Mouse (Mus musculus) E14TG2a.4 (cell line): ENCODE results near the gene Nexn.

ENCODE experiments used
- CTCF ChIP-seq: conservative IDR thresholded peaks from 2 replicates; pipeline ENCODE4 v1.5.1; 2014; ENCODE audit warnings: low read length
- NANOG ChIP-seq: IDR thresholded peaks from 2 replicates; pipeline ENCODE4 v1.6.1; 2014; ENCODE audit warnings: borderline replicate concordance, low read length, mixed read lengths
- POU5F1 ChIP-seq: IDR thresholded peaks from 2 replicates; pipeline ENCODE4 v1.6.1; 2014; ENCODE audit warnings: low read length, borderline replicate concordance

DNA sequence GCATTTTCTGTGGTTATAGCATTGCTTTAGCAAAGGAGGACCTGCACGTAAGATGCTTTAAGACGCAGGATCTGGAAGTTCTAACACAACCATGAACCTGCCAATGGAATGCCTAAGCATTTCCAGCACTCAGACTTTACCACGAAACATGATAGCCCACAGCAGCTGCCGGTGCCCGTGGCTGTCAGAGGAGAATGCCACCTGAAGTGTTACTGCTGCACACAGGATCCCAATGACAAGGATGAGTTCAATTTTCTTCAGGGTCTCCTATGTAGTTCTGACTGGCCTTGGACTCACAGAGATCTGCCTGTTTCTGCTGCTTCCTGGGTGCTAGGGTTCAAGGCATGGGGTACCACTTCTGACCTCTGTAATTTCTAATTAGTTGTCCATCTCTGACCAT, 18.6 kb upstream of the Nexn start:
- TF ChIP-seq CTCF, result no peak
- TF ChIP-seq POU5F1, result no peak
- TF ChIP-seq NANOG, result no peak
